Mouse (Mus musculus) CD8-positive naive resting alpha-beta T cell, adult 57 days (primary cell): Measurements from ENCODE around the gene Lrfn1. TPM values are rescaled to one million over a fixed set of nuclear protein-coding genes. Genes with fewer than 3 reads are reported as not detected.

Experiments
- total RNA-seq: library from RNA; stranded (reverse); gene quantifications from one replicate; pipeline ENCODE4 v1.2.4, GENCODE M21; 2023

The Lrfn1 gene
- 2.2 TPM for total RNA-seq

GRCm38 (mm10) chr7:28451531-28452360 is at the start of gene Lrfn1:
TSS of gene Lrfn1 (plus strand) at chr7:28451980.

DNA sequence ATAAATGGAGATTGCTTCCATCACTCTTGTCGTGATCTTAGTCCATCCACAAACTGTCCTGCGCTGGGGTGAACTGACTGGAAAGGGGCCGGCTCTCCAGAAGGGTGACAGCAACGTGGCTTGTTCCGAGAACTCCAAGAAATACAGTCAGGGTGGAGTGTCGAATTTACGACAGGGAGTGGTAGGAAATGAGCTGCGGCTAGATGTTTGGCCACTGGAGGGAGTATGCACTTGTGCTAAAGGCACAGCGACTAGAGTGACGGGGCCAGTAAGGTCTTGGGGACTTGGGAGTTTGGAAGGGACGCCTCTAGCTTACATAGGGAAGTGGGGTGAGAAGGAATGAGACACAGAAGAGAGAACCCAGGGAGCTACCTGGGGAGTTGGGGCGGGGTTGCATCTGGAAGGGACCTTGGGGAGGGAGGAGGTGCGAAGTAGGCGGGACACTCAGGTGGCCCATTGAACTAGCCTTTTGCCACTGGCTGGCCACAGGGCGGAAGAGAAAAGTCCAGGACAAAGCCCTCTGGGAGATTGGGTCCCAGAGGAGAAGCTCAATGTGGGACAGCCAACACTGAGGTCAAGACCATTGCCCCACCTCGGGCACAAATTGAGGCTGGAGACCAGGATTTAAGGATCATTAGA is 14.7 kb upstream of the Lrfn1 start, which contains the start of gene Gmfg:
Gene Gmfg, plus strand, starts transcription at position 516 of the 639 bp plus-strand sequence.

GRCm38 (mm10) chr7:28510405-28510974 is 58.7 kb downstream of the Lrfn1 start, which contains the start of gene Ifnl2:
TSS of gene Ifnl2 (minus strand) at chr7:28510455.

Other genes with a start within 250 kb of the Lrfn1 start
- gene Eid2, start 184.1 kb upstream of the Lrfn1 start, total RNA-seq: 10.0 TPM
- gene Eid2b, start 174.2 kb upstream of the Lrfn1 start, total RNA-seq: 4.3 TPM
- gene Selenov, start 160.8 kb upstream of the Lrfn1 start, total RNA-seq: not detected
- gene Dll3, start 149.7 kb upstream of the Lrfn1 start, total RNA-seq: not detected
- 29.7 TPM for gene Timm50, start 139.9 kb upstream of the Lrfn1 start, total RNA-seq
- gene Supt5, start 113.2 kb upstream of the Lrfn1 start, total RNA-seq: 160 TPM
- gene Rps16, start 101.3 kb upstream of the Lrfn1 start, total RNA-seq: 5,585 TPM
- gene Plekhg2, start 79.4 kb upstream of the Lrfn1 start, total RNA-seq: 155 TPM
- 501 TPM for gene Zfp36, start 71.7 kb upstream of the Lrfn1 start, total RNA-seq
- gene Med29, start 59.3 kb upstream of the Lrfn1 start, total RNA-seq: 15.7 TPM
- 141 TPM for gene Paf1, start 59.0 kb upstream of the Lrfn1 start, total RNA-seq
- gene Gmfg, start 14.5 kb upstream of the Lrfn1 start, total RNA-seq: 234 TPM
- gene Ifnl2, start 58.5 kb downstream of the Lrfn1 start, total RNA-seq: not detected
- gene Ifnl3, start 70.9 kb downstream of the Lrfn1 start, total RNA-seq: not detected
- 1.0 TPM for gene Sycn, start 88.9 kb downstream of the Lrfn1 start, total RNA-seq
- gene Nccrp1, start 95.3 kb downstream of the Lrfn1 start, total RNA-seq: 0.55 TPM
- gene Samd4b, start 146.2 kb downstream of the Lrfn1 start, total RNA-seq: 36.4 TPM
- 10.5 TPM for gene Pak4, start 146.2 kb downstream of the Lrfn1 start, total RNA-seq
- not detected for gene Acp7, start 179.4 kb downstream of the Lrfn1 start, total RNA-seq
- 1.6 TPM for gene Fbxo27, start 240.9 kb downstream of the Lrfn1 start, total RNA-seq